Mouse (Mus musculus) kidney, postnatal 0 days (tissue): Measurements from ENCODE around the gene Hes7. TPM values are rescaled to one million over a fixed set of nuclear protein-coding genes. Genes with fewer than 3 reads are reported as not detected.

ENCODE experiments used
- ATAC-seq: fragments of 200-750 bp; cut with Nextera tagmentation; replicated peaks from 2 replicates; pipeline ENCODE4 v1.8.0; 2017; ENCODE audit warnings: low read depth, moderate number of reproducible peaks, moderate TSS enrichment, moderate library complexity; ENCODE audit not compliant: low FRiP score
- DNase-seq: peaks from one replicate; pipeline ENCODE4 v3.0.0-alpha.2; 2016; ENCODE audit warnings: low spot score
- H3K27ac ChIP-seq: fragments of 300-500 bp; sonication (generic); 2 replicates; pipeline ENCODE4 v1.5.1; 2014; ENCODE audit warnings: mild to moderate bottlenecking
- H3K27me3 ChIP-seq: fragments of 300-500 bp; sonication (generic); 2 replicates; pipeline ENCODE4 v1.6.1; 2014; ENCODE audit warnings: low read length, mixed read lengths; ENCODE audit not compliant: insufficient read depth
- H3K36me3 ChIP-seq: fragments of 300-500 bp; sonication (generic); 2 replicates; pipeline ENCODE4 v1.6.1; 2014; ENCODE audit warnings: low read length, mixed read lengths; ENCODE audit not compliant: insufficient read depth
- H3K4me1 ChIP-seq: fragments of 300-500 bp; sonication (generic); replicated peaks from 2 replicates; pipeline ENCODE4 v1.6.1; 2014; ENCODE audit warnings: antibody characterized with exemption, low read length, mixed read lengths; ENCODE audit not compliant: insufficient read depth
- H3K4me2 ChIP-seq: fragments of 300-500 bp; sonication (generic); 2 replicates; pipeline ENCODE4 v1.6.1; 2014; ENCODE audit warnings: mild to moderate bottlenecking, low read length, moderate library complexity, mixed read lengths
- H3K4me3 ChIP-seq: fragments of 300-500 bp; sonication (generic); replicated peaks from 2 replicates; pipeline ENCODE4 v1.5.1; 2014; ENCODE audit warnings: low read depth, low read length
- H3K9ac ChIP-seq: fragments of 300-500 bp; sonication (generic); 2 replicates; pipeline ENCODE4 v1.6.1; 2014; ENCODE audit warnings: low read depth, low read length
- H3K9me3 ChIP-seq: fragments of 300-500 bp; sonication (generic); replicated peaks from 2 replicates; pipeline ENCODE4 v1.6.1; 2016; ENCODE audit warnings: low read length, inconsistent platforms, mixed read lengths
- CTCF ChIP-seq: IDR thresholded peaks from 2 replicates; pipeline ENCODE4 v1.5.1; 2016; ENCODE audit warnings: antibody characterized with exemption, low read depth, mild to moderate bottlenecking, moderate library complexity
- WGBS: fragments of 180-500 bp; shearing (Covaris S2); extraction: QIAGEN DNeasy Blood & Tissue Kit; methylation state at CpG from one replicate; pipeline ENCODE4 v1.1.7; 2014; 5-methylcytosine and 5-hydroxymethylcytosine counted together
- polyA plus RNA-seq: library from polyadenylated mRNA; unstranded; fragments of >200 nt; fragmentation: Nextera tagmentation; extraction: Ambion mirVana; gene quantifications from 2 replicates; pipeline ENCODE4 v1.2.1, GENCODE M21; 2015

Hes7 gene
- polyA plus RNA-seq, 1 experiment from 2014 or later, result 0.42 TPM

DNA sequence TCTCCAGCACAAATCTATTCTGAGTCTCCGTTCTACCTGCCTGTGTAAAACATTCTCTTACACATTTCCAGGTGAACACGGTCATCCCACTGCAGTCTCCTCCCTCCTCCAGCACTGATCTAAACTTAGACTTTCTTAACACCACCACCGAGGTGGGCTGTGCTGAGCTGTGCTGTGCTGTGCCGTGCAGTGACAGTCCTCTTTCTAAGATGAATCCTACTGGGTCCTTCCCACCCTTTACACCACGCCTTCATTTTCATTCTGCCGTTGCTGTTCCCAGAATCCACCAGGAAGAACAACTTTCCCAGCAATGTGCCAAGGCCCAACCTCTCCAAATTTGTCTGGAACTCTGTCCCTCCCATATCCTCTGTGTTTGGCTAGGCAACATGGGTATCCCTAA is 33.8 kb upstream of the Hes7 start:
- ATAC-seq (no peak), DNase-seq (peak; percentile 11)
- no peaks in the 10 kb centered on the region for H3K27me3 ChIP-seq
- WGBS, result 44% methylated on average over 6 of the region's 6 CpGs
- peaks cover 12% of the 10 kb centered on the region for H3K4me1 ChIP-seq
- TF ChIP-seq CTCF, result no peak
- H3K9me3 ChIP-seq, result no peaks in the 10 kb centered on the region
- 0 out of 2 replicates have a peak overlapping the region, but pooled peaks have one; percentile 98 for H3K27ac ChIP-seq
- no peak overlapping the region for H3K4me3 ChIP-seq
- H3K36me3 ChIP-seq, result peaks cover 7% of the 10 kb centered on the region; the same call in 1 of the 2 replicates
- H3K9ac ChIP-seq, result no peak overlapping the region
- H3K4me2 ChIP-seq, result no peak overlapping the region

DNA sequence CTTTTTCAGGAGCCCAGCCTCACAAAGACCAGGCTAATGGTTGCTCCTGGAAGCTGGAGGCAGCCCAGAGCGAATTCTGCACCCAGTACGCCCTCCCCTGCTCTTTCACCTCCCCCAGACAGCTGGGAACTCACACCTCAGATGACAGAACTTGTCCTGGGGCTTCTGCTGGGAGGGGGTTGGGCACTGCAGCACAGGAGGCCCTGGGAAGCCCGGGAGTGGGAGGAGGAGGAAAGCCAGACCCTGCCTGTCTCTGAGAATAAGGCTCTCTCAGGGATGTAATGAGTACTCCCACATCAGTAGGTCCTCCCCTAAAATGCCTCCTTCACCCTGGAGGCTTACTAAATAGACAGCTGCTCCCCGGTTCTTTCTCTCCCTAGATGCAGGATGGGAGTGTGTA is 33.1 kb upstream of the Hes7 start:
- Histone ChIP-seq H3K27me3 (no peaks in the 10 kb centered on the region), H3K27ac (peak overlapping the region; percentile 98), H3K36me3 (peaks cover 12% of the 10 kb centered on the region; the same call in 1 of the 2 replicates), H3K4me1 (peaks cover 12% of the 10 kb centered on the region), H3K9me3 (no peaks in the 10 kb centered on the region), H3K9ac (no peak overlapping the region), H3K4me2 (no peak overlapping the region), H3K4me3 (no peak overlapping the region)
- ATAC-seq, result peak; percentile 23
- DNase-seq, result peak; percentile 82
- no peak for TF ChIP-seq CTCF
- WGBS, result 27% methylated on average over 4 of the region's 4 CpGs

DNA sequence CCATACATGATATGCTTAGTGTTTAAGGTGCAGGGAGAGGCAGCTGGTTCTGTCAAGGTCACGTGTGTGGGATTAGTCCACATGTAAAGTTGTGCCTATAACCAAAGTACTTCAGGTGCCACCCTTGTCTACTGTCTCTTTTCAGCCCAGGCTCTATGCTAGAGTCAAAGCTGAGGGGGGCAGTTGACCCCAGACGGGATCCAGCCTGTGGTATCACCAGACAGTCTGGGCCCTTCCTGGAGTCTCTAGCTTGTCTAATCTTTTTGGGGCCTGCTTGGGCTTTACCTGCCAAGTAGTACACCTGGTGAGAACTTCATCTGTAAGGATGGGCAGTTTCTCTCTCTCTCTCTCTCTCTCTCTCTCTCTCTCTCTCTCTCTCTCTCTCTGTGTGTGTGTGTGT is 32.6 kb upstream of the Hes7 start:
- peaks cover 13% of the 10 kb centered on the region; the same call in 1 of the 2 replicates for H3K36me3 ChIP-seq
- H3K27me3 ChIP-seq, result no peaks in the 10 kb centered on the region
- DNase-seq, result no peak
- H3K27ac ChIP-seq, result peak overlapping the region; percentile 98
- H3K4me3 ChIP-seq, result no peak overlapping the region
- peak overlapping the region; percentile 95; the same call in 1 of the 2 replicates for H3K4me2 ChIP-seq
- H3K9ac ChIP-seq, result no peak overlapping the region
- 56% methylated on average over 2 of the region's 2 CpGs for WGBS
- TF ChIP-seq CTCF, result no peak
- ATAC-seq, result no peak
- H3K4me1 ChIP-seq, result peaks cover 12% of the 10 kb centered on the region
- H3K9me3 ChIP-seq, result no peaks in the 10 kb centered on the region

DNA sequence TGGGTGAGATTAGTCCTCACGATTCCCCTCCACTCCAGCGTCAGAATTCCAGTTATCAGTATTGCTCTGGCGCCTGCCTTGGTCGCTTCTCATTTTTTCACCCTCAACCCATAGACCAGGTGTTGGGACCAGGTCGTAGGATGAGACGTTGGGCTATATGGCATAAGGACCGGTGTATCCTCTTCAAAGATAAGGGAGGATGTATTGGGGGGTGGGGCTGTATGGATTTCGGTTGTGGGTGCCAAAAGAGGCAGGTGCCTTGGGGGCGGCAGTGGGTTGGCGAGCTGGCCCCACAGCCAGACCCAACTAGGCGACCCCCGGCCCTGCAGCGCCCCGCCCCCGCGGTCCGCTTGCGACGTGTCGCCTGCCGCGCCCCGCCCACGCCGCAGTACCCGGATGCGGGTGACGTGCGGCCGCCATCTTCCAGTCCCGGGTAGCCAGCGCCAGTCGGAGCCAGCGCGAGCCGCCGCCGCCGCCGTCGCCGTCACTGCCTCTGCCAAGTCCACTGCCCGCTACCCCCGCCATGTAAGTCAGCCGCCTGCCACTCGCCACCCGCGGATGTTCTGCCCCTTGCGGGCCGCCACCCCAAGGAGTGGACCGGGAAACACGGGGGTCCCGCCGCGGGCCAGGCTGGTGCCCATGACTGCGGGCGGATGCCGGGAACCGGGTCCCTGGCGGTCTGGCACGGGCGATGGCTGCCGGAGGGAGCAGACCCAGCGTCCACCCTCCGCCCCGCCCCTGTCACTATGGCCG is 31.9 kb upstream of the Hes7 start, which contains the start of gene Vamp2:
Vamp2 (plus strand) TSS at position 388 of the 753 bp plus-strand sequence.
- no peak for TF ChIP-seq CTCF
- under 1% methylated on average over 59 of the region's 67 CpGs for WGBS
- peaks cover 12% of the 10 kb centered on the region for H3K4me1 ChIP-seq
- peaks cover 15% of the 10 kb centered on the region; the same call in 1 of the 2 replicates for H3K36me3 ChIP-seq
- peak; percentile 88 for DNase-seq
- peak within 1 kb of the TSS; percentile 95 for H3K4me2 ChIP-seq
- no peaks in the 10 kb centered on the region for H3K27me3 ChIP-seq
- H3K9ac ChIP-seq, result peak within 1 kb of the TSS; percentile 100
- H3K27ac ChIP-seq, result peak within 1 kb of the TSS; percentile 98
- ATAC-seq, result peak; percentile 76
- H3K4me3 ChIP-seq, result peak within 1 kb of the TSS; percentile 100
- no peaks in the 10 kb centered on the region for H3K9me3 ChIP-seq

DNA sequence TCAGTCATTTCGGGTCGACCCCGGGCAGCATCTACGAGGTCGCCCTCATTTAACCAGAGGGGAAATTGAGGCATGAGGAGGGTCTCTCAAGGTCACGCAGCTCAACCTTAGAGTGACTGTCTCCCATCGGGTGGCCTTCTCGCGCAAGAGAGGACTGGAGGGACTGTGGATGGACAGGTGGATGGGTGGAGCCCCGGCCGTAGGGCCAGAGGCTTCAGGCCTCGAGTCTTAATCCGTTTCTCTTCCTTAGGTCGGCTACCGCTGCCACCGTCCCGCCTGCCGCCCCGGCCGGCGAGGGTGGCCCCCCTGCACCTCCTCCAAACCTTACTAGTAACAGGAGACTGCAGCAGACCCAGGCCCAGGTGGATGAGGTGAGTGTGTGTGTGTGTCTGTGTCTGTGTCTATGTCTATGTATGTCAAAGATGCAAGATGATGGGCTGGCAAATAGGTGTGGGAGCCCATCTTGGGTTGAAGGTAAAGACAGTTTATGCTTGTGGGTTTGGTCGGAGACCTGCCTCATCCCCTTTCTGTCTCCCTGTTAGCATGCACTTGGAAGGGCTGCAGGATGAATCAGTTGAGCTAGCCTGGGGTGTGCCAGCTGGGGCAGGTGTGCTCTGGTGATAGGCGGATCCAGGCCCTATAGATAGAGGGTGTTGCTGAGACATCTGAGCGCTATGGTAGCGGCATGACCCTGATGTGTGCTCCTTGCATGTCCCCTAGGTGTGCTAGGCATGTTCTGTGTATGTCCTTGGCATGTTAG is 31.2 kb upstream of the Hes7 start:
- 11% methylated on average over 25 of the region's 25 CpGs for WGBS
- no peaks in the 10 kb centered on the region for H3K9me3 ChIP-seq

DNA sequence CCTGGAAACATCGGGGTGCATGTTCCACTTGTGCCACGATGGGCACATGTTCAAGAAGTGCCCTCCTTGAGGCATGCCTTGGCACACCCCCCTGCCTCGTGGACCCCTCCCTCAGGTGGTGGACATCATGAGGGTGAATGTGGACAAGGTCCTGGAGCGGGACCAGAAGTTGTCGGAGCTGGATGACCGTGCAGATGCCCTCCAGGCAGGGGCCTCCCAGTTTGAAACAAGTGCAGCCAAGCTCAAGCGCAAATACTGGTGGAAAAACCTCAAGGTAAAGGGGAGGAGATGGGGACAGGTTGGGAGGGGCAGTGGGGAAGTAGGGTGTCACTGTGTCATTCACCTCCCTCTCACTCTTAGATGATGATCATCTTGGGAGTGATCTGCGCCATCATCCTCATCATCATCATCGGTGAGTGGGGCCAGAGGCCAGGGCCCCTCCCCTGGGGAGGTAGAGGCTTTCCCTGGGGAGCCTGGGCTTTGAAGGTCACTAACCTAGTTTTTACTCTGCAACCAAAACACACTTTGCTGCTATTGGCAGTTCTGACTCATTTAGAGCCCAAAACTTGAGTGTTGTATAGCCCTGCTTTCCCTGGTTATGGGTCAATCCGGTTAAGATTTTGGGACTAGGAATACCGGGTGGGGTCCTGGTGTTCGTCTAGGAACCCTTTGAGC is 30.5 kb upstream of the Hes7 start:
- peaks cover 15% of the 10 kb centered on the region; the same call in 1 of the 2 replicates for H3K36me3 ChIP-seq
- WGBS, result 75% methylated on average over 12 of the region's 12 CpGs
- H3K9ac ChIP-seq, result peak overlapping the region; percentile 100
- no peak for DNase-seq
- peak overlapping the region; percentile 100 for H3K4me3 ChIP-seq
- H3K9me3 ChIP-seq, result no peaks in the 10 kb centered on the region
- peak overlapping the region; percentile 98 for H3K27ac ChIP-seq
- peak overlapping the region; percentile 95 for H3K4me2 ChIP-seq
- H3K4me1 ChIP-seq, result peaks cover 12% of the 10 kb centered on the region
- H3K27me3 ChIP-seq, result no peaks in the 10 kb centered on the region
- no peak for TF ChIP-seq CTCF
- no peak for ATAC-seq

More for the DNA sequence above, 31.2 kb upstream of the Hes7 start:
- ATAC-seq (peak; percentile 6; the same call in 1 of the 2 replicates), DNase-seq (peak; percentile 44)
- Histone ChIP-seq H3K27me3 (no peaks in the 10 kb centered on the region), H3K4me2 (peak overlapping the region; percentile 95), H3K9ac (peak overlapping the region; percentile 100), H3K4me3 (peak overlapping the region; percentile 100), H3K4me1 (peaks cover 12% of the 10 kb centered on the region), H3K36me3 (peaks cover 15% of the 10 kb centered on the region; the same call in 1 of the 2 replicates), H3K27ac (peak overlapping the region; percentile 98)
- TF ChIP-seq CTCF, result no peak
